Mouse (Mus musculus) neural tube, embryonic 11.5 days (tissue): Measurements from ENCODE around the gene Rnf157. TPM values are rescaled to one million over a fixed set of nuclear protein-coding genes. Genes with fewer than 3 reads are reported as not detected.

Source experiments
- ATAC-seq: fragments of 200-750 bp; cut with Nextera tagmentation; 2 replicates; pipeline ENCODE4 v1.8.0; 2017; ENCODE audit warnings: moderate number of reproducible peaks, mild to moderate bottlenecking, moderate TSS enrichment, moderate library complexity; ENCODE audit not compliant: insufficient read depth, low FRiP score, low TSS enrichment
- DNase-seq: peaks from one replicate; pipeline ENCODE4 v3.0.0-alpha.2; 2015; ENCODE audit warnings: low spot score
- H3K27ac ChIP-seq: fragments of 300-500 bp; sonication (generic); 2 replicates; pipeline ENCODE4 v1.5.1; 2014; ENCODE audit warnings: low read depth, mild to moderate bottlenecking, low read length
- H3K27me3 ChIP-seq: fragments of 300-500 bp; sonication (generic); 2 replicates; pipeline ENCODE4 v1.6.1; 2014; ENCODE audit warnings: mild to moderate bottlenecking, low read length, mixed read lengths; ENCODE audit not compliant: control insufficient read depth, insufficient read depth
- H3K36me3 ChIP-seq: fragments of 300-500 bp; sonication (generic); 2 replicates; pipeline ENCODE4 v1.6.1; 2014; ENCODE audit warnings: mild to moderate bottlenecking, low read length, moderate library complexity, mixed read lengths; ENCODE audit not compliant: control insufficient read depth, insufficient read depth
- H3K4me1 ChIP-seq: fragments of 300-500 bp; sonication (generic); 2 replicates; pipeline ENCODE4 v1.6.1; 2014; ENCODE audit warnings: low read length, mixed read lengths; ENCODE audit not compliant: control insufficient read depth, insufficient read depth
- H3K4me2 ChIP-seq: fragments of 300-500 bp; sonication (generic); 2 replicates; pipeline ENCODE4 v1.6.1; 2014; ENCODE audit warnings: low read depth, mild to moderate bottlenecking, moderate library complexity
- H3K4me3 ChIP-seq: fragments of 300-500 bp; sonication (generic); 2 replicates; pipeline ENCODE4 v1.5.1; 2014; ENCODE audit warnings: low read depth, low read length
- H3K9ac ChIP-seq: fragments of 300-500 bp; sonication (generic); 2 replicates; pipeline ENCODE4 v1.6.1; 2014; ENCODE audit warnings: mild to moderate bottlenecking, low read length
- H3K9me3 ChIP-seq: fragments of 300-500 bp; sonication (generic); 2 replicates; pipeline ENCODE4 v1.6.1; 2016; ENCODE audit warnings: low read length; ENCODE audit not compliant: control insufficient read depth
- WGBS: fragments of 180-500 bp; shearing (Covaris S2); extraction: QIAGEN DNeasy Blood & Tissue Kit; methylation state at CpG from one replicate; pipeline ENCODE4 v1.1.7; 2014; 5-methylcytosine and 5-hydroxymethylcytosine counted together
- polyA plus RNA-seq: library from polyadenylated mRNA; unstranded; fragments of >200 nt; fragmentation: Nextera tagmentation; extraction: Ambion mirVana; gene quantifications from 2 replicates; pipeline ENCODE4 v1.2.1, GENCODE M21; 2014

Gene Rnf157
- polyA plus RNA-seq, 1 experiment from 2014 or later, result 34.6 TPM

- no peak for ATAC-seq
- WGBS, result 91% methylated on average over 6 of the region's 6 CpGs
- H3K36me3 ChIP-seq, result peaks cover 3% of the 10 kb centered on the region; the same call in 1 of the 2 replicates
- no peaks in the 10 kb centered on the region for H3K4me1 ChIP-seq
- peaks cover 11% of the 10 kb centered on the region for H3K27me3 ChIP-seq
- DNase-seq, result no peak
- H3K4me2 ChIP-seq, result no peak overlapping the region
- H3K9me3 ChIP-seq, result no peaks in the 10 kb centered on the region
- H3K27ac ChIP-seq, result no peak overlapping the region
- no peak overlapping the region for H3K4me3 ChIP-seq
- H3K9ac ChIP-seq, result no peak overlapping the region
Observed at GRCm38 (mm10) chr11:116443935-116444334, 31.1 kb upstream of the Rnf157 start.

GRCm38 (mm10) chr11:116443311-116443710, 30.5 kb upstream of the Rnf157 start:
- Histone ChIP-seq H3K36me3 (peaks cover 3% of the 10 kb centered on the region; the same call in 1 of the 2 replicates), H3K4me1 (no peaks in the 10 kb centered on the region), H3K4me2 (no peak overlapping the region), H3K9ac (no peak overlapping the region), H3K9me3 (no peaks in the 10 kb centered on the region), H3K27ac (no peak overlapping the region), H3K27me3 (peaks cover 11% of the 10 kb centered on the region), H3K4me3 (no peak overlapping the region)
- ATAC-seq (no peak), DNase-seq (no peak)
- 85% methylated on average over 6 of the region's 6 CpGs for WGBS

- DNase-seq (no peak), ATAC-seq (no peak)
- Histone ChIP-seq H3K9ac (no peak overlapping the region), H3K4me3 (no peak overlapping the region), H3K9me3 (no peaks in the 10 kb centered on the region), H3K4me2 (no peak overlapping the region), H3K27me3 (peaks cover 11% of the 10 kb centered on the region), H3K4me1 (no peaks in the 10 kb centered on the region), H3K27ac (no peak overlapping the region), H3K36me3 (peaks cover 3% of the 10 kb centered on the region; the same call in 1 of the 2 replicates)
- 73% methylated on average over 6 of the region's 6 CpGs for WGBS
Observed at GRCm38 (mm10) chr11:116442867-116443177, 30.0 kb upstream of the Rnf157 start.

- ATAC-seq (no peak), DNase-seq (no peak)
- WGBS, result 86% methylated on average over 15 of the region's 15 CpGs
- Histone ChIP-seq H3K4me1 (no peaks in the 10 kb centered on the region), H3K9me3 (no peaks in the 10 kb centered on the region), H3K36me3 (peaks cover 5% of the 10 kb centered on the region), H3K27ac (no peak overlapping the region), H3K4me2 (no peak overlapping the region), H3K4me3 (no peak overlapping the region), H3K27me3 (peaks cover 7% of the 10 kb centered on the region), H3K9ac (no peak overlapping the region)
Observed at GRCm38 (mm10) chr11:116442129-116442866, 29.5 kb upstream of the Rnf157 start.

GRCm38 (mm10) chr11:116440408-116441068, 27.7 kb upstream of the Rnf157 start:
- H3K27ac ChIP-seq, result no peak overlapping the region
- H3K4me1 ChIP-seq, result peaks cover 11% of the 10 kb centered on the region
- DNase-seq (no peak), ATAC-seq (no peak)
- no peak overlapping the region for H3K9ac ChIP-seq
- H3K9me3 ChIP-seq, result no peaks in the 10 kb centered on the region
- WGBS, result 79% methylated on average over 7 of the region's 7 CpGs
- H3K27me3 ChIP-seq, result no peaks in the 10 kb centered on the region
- no peak overlapping the region for H3K4me3 ChIP-seq
- peaks cover 11% of the 10 kb centered on the region for H3K36me3 ChIP-seq
- H3K4me2 ChIP-seq, result no peak overlapping the region

GRCm38 (mm10) chr11:116439269-116440240, 26.7 kb upstream of the Rnf157 start:
- H3K36me3 ChIP-seq, result peaks cover 11% of the 10 kb centered on the region
- ATAC-seq, result no peak

GRCm38 (mm10) chr11:116437541-116437940, 24.7 kb upstream of the Rnf157 start:
- ATAC-seq, result no peak
- no peak overlapping the region; the same call in 1 of the 2 replicates for H3K27ac ChIP-seq
- H3K36me3 ChIP-seq, result peaks cover 11% of the 10 kb centered on the region
- no peak overlapping the region for H3K4me3 ChIP-seq
- H3K9ac ChIP-seq, result no peak overlapping the region
- peaks cover 11% of the 10 kb centered on the region for H3K4me1 ChIP-seq
- WGBS, result 85% methylated on average over 11 of the region's 11 CpGs
- DNase-seq, result no peak
- no peaks in the 10 kb centered on the region for H3K9me3 ChIP-seq
- no peaks in the 10 kb centered on the region for H3K27me3 ChIP-seq
- H3K4me2 ChIP-seq, result no peak overlapping the region

More at GRCm38 (mm10) chr11:116439269-116440240, 26.7 kb upstream of the Rnf157 start:
- 80% methylated on average over 19 of the region's 19 CpGs for WGBS
- Histone ChIP-seq H3K4me1 (peaks cover 11% of the 10 kb centered on the region), H3K27ac (no peak overlapping the region), H3K27me3 (no peaks in the 10 kb centered on the region), H3K4me2 (no peak overlapping the region), H3K4me3 (no peak overlapping the region), H3K9ac (no peak overlapping the region), H3K9me3 (no peaks in the 10 kb centered on the region)
- DNase-seq, result no peak

- Histone ChIP-seq H3K27ac (no peak overlapping the region), H3K36me3 (peaks cover 11% of the 10 kb centered on the region), H3K9ac (no peak overlapping the region), H3K4me1 (peaks cover 11% of the 10 kb centered on the region), H3K4me2 (peak overlapping the region; percentile 15; the same call in 1 of the 2 replicates), H3K4me3 (no peak overlapping the region), H3K9me3 (no peaks in the 10 kb centered on the region), H3K27me3 (no peaks in the 10 kb centered on the region)
- DNase-seq (no peak), ATAC-seq (no peak)
- 67% methylated on average over 4 of the region's 4 CpGs for WGBS
Observed at GRCm38 (mm10) chr11:116436725-116437331, 24.0 kb upstream of the Rnf157 start.
